Mouse (Mus musculus): ENCODE results near the gene Csrp1. TPM values are rescaled to one million over a fixed set of nuclear protein-coding genes. Genes with fewer than 3 reads are reported as not detected.

Gene Csrp1
- total RNA-seq (2021) = 100 to 1,000 TPM; 262 to 267 TPM

DNA sequence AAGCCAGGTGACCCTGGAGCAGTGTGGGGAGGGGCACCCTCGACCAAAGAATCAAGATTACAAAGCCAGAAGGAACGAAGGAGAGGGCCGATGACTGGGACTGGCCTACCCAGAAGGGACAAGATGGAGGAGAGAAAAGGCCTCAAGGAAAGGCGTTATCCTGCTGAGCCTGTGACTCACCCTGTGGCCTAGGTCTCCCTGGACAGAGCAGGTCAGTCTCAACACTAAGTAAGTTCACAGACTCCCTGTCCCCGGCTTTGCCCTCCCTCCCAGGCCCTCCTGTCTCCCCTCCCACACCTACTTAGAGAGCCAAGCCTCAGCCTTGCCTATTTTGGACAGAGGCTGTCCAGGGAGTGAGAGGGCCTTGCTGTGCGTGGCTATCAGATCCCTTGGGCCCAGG is at the start of gene Csrp1:
Gene Csrp1, plus strand, starts transcription at position 79 of the 400 bp plus-strand sequence.
- DNase-seq = no peak

DNA sequence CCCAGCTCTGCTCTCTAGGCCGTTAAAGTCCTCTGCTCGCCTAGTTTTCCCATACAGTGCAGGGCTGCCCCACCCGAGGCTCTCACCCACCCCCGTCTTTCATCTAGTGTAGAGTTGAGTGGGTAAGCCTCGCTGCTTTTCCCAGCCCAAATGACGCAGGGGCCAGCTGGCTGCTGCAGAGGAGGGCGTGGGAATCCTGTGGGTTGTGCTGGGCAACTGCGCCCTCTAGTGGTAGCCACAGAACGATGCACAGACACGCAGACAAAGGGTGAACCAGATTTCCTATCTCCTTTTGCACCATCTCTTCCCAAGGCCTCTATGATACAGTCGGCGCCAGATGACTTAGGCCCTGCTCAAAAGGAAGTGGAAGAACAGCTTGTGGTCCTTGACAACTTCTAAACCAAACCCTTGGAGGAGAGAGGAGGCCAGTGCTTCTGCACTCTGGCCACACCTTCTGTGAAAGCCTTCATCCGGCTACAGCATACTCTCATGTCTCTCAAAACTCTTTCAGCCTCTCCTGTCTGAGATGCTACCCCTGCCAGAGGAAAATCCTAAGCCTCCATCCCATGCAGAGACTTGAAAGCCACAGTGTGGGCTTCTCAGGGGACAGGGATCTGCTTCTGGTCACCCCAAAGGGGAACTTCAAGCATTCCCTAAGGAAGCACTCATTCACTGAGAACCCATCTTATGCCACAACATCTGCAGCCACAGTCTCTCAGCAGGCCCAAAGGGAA is 49.3 kb upstream of the Csrp1 start:
- DNase-seq = peak; percentile 91

DNA sequence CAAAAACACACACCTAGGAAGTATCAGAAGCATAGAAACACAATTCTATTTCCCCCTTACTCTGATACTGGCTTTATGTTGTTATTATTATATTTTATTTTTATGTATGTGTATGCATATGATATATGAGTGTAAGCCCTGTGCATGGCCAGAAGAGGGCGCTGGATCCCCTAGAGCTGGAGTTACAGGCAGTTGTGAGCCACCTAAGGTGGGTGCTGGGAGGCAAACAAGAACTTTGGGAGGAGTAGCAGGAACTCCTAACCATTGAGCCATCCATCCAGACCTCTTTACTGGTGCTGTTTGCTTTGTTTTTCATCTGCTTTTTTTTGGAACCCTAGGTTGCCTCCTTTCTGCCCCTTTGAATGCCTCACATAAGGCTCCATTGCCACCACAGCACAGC is 48.5 kb upstream of the Csrp1 start:
- no peak for DNase-seq

DNA sequence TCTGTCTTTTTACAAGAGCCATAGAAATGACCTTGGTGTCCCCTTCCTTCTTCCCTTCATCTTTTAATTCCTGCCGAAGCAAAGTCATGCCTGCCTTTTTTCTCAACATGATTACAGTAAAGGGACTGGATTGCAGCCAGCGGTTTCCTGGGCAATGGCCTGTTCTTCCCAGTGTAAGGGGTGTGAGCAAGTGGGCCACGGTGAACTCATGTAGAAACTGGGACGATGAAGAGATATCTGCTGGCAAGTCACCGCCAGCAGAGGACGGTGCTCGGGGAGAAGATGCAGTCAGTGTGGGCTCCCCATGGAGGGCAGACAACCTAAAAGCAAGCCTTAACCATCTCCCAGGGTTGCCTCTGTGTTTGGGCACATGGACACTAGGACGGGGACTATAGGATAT is 47.9 kb upstream of the Csrp1 start:
- peak; percentile 62 for DNase-seq

DNA sequence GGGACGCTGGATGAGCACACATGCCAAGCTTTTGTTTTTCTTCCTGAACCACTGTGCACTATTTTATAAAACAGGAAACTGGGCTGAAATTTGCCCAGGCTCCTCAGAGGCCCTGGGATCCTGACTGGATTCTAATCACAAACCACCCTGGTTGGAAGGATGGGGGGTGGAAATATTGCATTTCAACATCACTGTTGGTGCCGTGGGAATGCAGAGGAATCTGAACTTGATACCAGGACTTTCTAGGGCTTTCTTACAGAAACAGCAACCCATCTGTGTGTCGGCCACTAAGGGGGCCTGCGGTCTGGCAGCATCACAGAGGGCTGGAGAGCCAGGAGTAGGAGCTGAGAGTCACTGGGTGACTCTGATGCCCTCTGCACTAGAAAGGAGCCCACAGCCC is 47.5 kb upstream of the Csrp1 start:
- no peak for DNase-seq

DNA sequence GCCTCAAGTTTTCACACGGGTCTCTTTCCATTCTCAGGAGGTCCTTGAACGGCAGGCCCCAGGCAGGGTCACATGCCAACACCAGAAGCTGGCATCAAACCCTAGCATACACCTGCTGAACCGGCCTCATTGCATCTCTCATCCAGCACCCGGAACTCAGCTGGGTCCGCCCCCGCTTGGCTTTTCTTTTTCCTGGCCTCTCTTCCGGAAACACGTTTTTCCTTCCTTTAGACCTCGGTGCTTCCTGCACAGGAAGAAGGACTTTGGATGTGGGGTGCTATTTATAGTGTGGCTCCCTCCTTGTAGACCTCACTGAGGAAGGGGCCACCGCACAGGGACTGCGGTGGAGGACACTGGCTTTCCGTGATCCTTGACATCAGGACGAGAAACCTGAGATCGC is 46.4 kb upstream of the Csrp1 start:
- peak; percentile 27 for DNase-seq

DNA sequence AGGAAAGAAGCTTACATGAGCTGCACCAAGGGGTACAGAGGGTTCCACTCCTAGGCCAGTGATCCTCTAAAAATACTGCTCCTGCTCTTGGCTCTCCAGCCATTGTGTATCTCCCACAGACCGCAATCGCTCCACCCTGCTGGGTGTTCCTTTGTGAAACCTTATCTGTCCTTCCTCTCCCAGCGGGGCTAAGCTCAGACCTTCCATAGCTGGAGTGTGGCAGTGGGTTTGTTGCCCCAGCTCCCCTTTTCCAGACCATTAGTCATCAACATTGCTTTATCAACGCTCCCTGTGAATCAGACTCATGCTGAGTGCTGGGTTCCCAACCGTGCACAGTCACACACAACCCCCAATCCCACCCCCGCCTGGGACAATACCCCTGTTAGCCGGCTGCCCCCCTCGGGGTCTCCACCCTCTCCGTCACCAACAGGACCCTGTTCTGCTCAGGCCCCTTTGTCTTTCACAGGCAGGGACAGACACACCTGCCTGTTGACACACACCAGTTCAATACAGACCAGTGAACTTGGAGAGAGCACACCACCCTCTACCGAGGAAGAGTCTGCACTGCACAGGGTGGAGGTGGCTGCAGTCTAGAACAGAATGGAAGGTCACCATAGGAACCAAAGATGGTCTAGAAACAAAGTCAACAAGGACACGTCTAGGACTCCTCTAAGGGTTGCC is 44.3 kb upstream of the Csrp1 start:
- no peak for DNase-seq

DNA sequence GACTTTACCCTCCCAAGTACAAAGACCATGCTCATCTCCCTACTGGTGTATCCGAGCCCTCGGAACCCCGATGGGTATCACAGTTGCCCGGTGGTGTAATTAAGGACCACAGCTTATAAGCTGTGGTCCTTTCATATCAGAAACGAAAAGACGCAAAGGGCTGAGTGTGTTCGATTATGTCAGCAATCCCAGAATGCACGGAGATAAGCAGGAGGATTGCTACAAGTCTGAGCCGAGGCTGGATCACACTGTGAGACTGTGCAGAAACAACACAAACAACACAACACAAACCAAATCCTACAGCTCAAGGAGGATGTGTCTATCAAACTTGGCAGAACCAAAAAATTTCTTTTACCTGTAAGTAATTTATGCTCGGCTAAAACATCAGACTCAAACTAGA is 43.6 kb upstream of the Csrp1 start:
- no peak for DNase-seq

DNA sequence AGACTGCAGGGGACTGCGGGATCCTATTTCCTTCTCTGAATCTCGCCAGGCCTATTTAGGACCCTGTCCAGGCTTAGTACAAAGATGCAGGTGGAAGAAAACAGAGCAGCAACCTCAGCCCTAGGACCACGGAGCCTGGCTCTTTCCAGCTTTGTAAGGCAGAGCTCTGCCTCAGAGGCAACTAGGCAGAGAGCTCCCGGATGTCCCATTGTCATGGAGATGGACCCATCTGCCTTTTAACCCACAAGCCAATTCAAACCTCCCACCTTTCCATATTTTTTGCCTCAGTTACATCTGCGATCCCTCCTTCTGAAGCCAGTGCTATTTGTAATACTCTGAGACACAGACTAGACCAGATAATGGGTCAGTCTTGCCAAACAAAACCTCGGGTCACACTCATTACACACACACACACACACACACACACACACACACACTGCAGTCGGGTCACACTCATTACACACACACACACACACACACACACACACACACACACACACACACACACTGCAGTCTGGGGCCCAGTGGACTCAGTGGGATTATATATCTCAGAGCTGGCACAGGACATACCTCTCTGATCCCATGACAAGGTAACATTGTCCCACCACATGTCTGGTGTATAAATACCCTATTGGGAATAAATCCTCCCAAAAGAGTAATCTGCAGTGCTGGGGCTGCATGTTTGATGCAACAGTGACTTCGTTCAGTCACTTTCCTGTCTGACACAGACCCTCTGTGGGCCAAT is 42.8 kb upstream of the Csrp1 start:
- no peak for DNase-seq

DNA sequence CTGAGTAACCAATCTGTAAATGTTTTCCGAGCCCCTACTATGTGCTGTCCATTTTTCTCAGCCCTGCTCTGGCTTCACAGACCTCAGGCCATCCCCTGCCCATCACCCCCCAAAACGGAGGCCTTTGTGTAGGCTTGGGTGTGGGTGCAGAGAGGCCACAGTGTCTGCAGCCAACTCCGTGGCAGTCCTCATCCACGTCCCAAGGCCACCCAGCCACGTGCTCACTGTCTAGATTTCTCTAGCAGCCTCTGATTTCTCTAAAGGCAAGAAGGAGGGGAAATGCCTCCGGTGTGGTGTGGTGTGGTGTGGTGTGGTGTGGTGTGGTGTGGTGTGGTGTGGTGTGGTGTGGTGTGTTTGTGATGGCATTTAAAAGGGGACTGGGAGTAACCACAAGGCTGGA is 41.7 kb upstream of the Csrp1 start:
- no peak for DNase-seq

DNA sequence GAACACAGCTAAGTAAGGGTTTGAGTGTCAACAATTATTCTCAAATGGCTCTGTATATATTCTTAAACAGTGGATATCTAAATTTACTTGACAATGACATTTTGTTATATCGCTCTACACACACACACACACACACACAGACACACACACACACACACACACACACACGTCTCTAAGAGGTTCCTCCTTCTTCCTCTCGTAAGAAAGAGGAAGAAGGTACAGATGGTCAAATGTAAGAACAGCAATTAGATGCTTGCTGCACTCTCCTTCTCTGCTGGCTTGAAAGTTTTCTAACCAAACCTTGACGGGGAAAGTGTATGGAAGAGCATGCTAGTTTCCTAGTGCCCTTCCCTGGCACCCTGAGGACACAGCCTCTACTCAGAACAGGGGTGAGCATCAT is 39.1 kb upstream of the Csrp1 start:
- no peak for DNase-seq

DNA sequence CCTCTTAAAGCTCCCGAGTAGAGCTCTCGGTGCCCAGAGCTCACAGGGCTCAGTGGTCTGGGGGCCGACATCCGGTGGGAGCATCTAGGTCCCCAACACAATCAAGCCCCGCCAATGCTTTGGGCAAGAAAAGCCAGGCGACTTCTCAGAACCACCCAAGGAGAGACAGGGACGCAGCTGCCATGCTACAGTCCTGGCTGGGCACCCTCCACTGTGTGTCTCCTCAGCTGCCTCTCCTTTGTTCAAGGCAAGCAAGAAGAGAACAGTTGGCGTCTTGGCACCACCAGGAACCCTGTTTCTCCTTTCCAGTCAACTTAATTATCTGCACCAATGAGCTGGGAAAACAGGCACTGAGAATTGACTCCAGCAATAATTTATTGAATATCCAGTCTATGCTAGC is 38.7 kb upstream of the Csrp1 start:
- no peak for DNase-seq

DNA sequence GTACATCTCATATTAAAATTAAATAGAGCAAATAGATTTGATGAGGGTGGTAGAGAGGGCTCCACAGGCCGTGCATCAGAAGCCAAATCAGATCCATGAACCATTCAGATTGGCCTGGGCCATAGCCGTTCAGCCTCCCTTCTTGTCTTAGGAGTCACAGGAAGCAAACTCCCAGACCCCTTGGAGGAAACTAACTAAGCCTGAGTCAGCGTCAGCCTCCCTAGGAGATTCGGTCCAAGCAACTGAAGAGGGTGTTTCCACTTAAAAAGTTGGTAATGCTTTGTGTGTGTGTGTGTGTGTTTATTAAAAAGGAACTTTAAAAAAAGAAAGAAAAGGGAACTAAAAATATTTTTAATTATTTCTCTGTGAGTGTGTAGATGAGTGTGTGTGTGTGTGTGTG is 35.0 kb upstream of the Csrp1 start:
- DNase-seq = no peak

DNA sequence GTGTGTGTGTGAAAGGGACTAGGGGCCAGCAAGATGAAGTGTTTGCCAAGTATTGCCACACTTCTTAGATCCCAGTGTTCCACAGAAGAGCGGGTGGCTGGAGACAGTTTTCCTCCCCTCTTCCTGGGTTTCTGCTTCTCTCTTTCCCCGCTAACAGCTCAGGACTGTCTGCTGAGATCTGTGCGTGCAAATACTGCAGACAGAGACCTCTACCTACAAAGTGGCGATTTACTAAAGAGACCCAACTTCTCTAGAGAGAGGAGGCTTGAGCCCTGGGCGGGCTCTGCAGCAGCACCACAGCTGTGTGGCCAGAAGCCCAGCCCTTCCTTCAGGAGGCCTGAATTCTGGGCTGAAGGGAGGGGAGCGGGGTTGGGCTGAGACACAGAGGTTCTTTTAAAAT is 34.5 kb upstream of the Csrp1 start:
- no peak for DNase-seq

DNA sequence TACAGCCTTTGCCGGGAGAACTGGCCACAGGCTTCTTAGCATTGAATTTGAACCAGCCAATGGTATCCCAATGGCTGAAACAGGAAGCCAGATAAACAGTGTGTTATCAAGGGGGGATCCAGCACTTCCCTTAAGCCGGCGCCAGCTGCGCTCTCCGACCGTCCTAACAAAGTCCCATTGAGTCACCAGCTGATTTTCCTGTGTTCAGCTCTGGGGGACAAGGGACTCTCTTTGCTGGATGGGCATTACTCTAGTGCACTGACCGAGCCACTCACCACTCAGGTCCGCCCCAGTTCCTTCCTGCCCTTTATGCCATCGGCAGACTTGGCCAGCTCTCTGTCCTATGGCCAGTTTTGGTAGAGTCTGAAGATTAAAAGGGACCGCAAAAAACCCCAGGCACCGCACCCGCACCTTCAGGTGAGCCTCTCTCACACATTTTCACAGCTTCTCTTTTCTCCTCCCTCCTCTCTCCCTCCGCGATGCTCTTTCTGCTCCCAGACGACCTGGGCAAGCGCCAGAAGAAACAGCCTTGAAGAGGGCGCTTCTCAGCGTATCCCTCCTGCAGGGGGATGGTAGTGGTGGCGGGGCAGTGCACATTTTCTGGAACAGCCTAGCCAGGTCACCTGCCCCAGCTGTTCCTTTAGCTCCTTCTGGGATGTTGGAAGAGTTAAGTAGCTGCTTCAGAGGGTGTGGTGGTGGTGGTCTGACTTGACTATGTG is 32.9 kb upstream of the Csrp1 start:
- peak; percentile 61 for DNase-seq

DNA sequence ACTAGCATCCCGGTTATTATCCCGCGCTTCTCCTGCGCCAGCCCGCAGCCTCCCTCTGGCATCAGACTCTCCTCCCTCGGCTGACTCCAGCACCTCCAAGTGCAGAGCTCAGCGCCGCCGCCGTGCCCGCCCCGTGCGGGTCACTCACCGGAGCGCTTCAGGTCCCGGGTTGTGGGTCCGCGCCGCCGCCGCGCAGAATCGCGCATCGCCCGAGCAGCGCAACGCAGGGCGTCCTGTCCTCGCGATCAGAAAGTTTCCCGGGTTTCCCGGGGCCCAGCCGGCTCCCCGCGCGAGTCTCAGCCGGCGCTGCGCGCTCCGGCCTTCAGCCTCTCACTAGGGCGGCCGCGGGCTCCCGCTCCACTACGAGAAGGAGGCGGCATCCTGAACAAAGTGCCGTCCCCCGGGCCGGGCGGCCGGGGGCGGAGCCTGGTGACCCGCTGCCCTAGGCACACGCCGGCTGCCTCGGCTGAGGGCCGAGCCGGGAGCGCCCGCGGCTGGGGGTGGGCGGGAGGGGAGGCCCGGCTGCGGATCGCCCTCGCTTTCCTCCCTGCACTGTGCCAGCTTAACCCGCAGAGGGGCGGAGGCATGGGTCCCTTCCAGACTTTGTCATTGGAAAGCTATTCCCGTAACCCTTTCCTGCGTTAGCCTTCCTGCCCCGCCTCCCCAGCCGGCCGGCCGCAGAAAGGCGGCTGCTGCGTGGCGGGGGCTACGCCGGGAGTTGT is 31.9 kb upstream of the Csrp1 start:
- peak; percentile 87 for DNase-seq

DNA sequence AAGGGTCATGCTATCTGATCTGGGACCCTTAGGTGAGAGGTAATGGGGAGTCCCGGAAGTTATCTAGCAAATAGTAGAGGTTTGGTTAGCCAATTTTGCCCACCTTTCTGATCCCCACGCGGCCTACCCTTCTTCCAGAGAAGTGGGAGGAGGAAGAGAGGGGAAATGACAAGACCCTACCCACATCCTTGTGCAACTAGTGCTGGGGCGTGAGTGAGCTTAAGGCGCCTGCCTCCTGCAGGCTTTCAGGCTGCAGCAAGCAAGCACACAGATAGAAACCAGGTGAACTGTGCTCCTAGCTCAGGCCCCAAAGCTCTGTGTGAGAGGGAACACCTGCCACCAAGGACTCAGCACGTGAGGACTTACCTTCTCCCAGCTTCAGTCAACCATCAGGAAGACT is 31.2 kb upstream of the Csrp1 start:
- no peak for DNase-seq

DNA sequence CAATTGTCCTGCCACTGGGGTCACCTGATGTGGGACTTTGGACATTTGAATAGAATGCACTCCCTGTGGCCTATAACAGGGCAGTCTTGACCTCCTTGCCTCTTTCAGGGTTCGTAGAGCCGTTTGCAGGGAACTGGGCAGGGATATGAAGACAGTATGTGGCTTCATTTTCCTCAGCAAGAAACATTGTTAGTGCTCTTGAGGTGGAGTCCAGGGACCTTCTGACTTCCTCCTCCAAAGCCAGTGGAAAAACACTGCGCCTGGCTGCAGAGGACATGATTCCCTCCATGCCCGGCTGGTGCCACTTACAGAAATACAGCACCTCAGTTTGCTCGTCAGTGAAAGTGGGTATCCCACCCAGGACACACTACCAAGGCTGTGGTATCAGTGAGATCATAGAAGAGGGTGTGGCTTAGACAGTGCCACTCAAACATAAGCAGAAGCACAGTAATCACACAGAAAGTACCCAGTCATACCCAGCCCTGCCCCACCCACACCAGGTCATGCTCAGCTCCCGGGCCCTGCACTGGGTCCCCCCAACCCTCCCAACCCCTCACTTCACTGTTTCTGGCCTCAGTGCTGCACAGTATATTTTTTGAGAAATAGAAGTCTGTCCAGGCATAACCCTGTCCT is 29.0 kb upstream of the Csrp1 start:
- no peak for DNase-seq

DNA sequence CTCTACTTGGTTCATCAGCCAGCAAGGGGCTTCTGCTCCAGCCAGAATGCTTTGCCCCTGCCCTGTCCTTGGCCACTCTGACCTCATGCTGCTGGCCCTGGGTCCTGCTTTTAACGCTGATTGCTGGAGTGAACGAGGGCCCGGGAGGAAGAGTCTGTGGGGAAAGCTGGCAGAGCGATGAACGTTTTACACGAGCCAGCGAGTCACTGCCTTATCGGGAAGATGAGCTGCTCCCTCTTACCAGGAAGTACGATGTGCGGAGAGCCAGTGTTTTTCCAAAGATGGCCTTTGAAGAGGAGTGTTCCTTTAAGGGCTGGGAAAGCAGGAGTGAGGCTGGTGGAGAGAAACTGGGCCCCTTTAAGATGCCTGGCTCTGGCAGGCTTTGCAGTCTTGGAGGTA is 28.4 kb upstream of the Csrp1 start:
- no peak for DNase-seq

DNA sequence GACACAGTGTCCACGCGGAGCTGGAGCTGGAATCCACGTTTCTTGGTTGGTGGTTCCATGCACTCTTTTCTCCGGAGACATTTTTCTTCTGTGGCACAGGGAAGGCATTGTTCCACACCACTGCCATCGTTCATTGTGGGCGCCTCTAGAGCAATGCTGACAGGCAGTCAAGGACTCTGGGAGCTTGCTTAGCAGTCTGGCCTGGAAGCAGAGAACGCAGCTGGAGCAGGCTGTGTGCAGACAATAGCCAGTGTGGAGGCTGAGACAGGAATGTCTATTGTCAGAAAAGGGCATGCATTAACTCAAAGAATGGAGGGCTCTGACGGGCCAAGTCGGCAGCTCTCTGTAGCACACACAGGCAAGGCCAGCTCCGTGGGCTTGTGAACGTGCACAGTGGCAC is 25.7 kb upstream of the Csrp1 start:
- no peak for DNase-seq

DNA sequence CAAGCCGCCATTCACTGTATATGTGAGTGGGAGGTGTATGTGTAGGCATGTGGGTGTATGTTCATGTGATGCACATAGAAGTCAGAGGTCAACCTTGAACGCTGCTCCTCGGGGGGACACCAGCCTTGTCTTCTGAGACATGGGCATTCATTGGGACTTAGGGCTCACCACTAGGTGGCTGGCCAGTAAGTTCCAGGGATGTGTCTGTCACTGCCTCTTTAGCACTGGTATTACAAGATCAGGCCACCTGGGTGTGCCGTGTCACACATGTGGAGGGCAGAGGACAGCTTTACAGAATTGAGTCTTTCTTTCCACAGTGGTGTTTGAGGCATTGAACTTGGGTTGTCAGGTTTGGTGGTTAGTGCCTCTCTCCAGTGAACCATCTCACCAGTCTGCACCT is 22.4 kb upstream of the Csrp1 start:
- DNase-seq = no peak

DNA sequence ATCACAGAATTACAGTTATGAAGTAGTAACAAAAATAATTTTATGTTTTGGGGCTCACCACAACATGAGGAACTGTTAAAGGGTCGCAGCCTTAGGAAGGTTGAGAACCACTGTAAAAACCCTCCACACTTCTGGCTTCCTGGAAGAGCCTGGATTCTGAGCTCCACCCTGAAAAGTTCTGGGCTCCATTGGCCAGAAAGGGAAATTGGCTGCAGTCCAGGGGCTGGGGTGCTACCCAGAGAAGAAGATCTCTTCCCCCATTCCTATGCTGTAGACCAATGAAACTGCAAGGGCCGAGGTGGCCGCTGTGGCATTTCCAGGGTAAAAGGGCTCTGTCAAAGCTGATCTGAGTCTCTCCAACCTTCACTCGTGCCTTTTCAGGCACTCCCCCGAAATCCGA is 21.8 kb upstream of the Csrp1 start:
- peak; percentile 49 for DNase-seq
